Mouse (Mus musculus): ENCODE results near the gene Snn.

DNA sequence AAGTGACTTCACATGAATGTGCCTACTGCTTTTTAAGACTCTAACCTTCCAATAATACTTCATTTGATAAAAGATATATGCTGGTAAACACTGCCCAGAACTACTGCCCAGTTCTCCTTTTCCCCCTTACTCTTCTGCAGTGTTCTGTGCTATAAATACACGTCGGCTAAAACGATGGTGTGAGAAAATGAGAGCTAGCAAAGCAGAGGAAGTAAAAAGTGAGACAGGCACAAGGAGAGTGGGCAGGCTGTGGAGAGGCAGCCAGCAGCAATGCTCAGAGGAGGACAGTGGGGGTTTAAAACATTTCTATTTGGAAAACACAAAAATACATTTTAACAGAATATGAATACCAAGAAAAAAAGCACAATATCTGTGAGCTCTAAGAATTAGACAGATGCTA is 31.8 kb downstream of the Snn start:
- TF ChIP-seq POLR2A (IDR thresholded peaks at IDR 0.05; ENCODE audit: extremely low read depth, insufficient read depth, low read length) (peak; percentile 37; the same call in 1 of the 2 replicates), CTCF (IDR thresholded peaks at IDR 0.05; ENCODE audit: extremely low read depth, insufficient read depth, low read length) (no peak)
